Mouse (Mus musculus) heart, embryonic 16.5 days (tissue): ENCODE results near the gene Klk1b1. TPM values are rescaled to one million over a fixed set of nuclear protein-coding genes. Genes with fewer than 3 reads are reported as not detected.
"Not testable (repeated sequence)": the region's sequence is repeated elsewhere in the genome, so short reads cannot be mapped to it uniquely, and the experiment has no call there.

ENCODE experiments used
- ATAC-seq: fragments of 200-750 bp; cut with Nextera tagmentation; replicated peaks from 2 replicates; pipeline ENCODE4 v1.8.0; 2017; ENCODE audit warnings: moderate number of reproducible peaks; ENCODE audit not compliant: insufficient read depth, low FRiP score; ENCODE audit errors: extremely low read depth
- H3K27ac ChIP-seq: fragments of 300-500 bp; sonication (generic); 2 replicates; pipeline ENCODE4 v1.5.1; 2014; ENCODE audit warnings: mild to moderate bottlenecking, low read length, control low read depth, moderate library complexity
- H3K27me3 ChIP-seq: fragments of 300-500 bp; sonication (generic); 2 replicates; pipeline ENCODE4 v1.6.1; 2014; ENCODE audit warnings: low read length, mixed read lengths; ENCODE audit not compliant: control insufficient read depth, insufficient read depth
- H3K36me3 ChIP-seq: fragments of 300-500 bp; sonication (generic); 2 replicates; pipeline ENCODE4 v1.6.1; 2014; ENCODE audit not compliant: control insufficient read depth, insufficient read depth
- H3K4me1 ChIP-seq: fragments of 300-500 bp; sonication (generic); 2 replicates; pipeline ENCODE4 v1.6.1; 2014; ENCODE audit warnings: low read length, mixed read lengths; ENCODE audit not compliant: control insufficient read depth, insufficient read depth
- H3K4me2 ChIP-seq: fragments of 300-500 bp; sonication (generic); 2 replicates; pipeline ENCODE4 v1.6.1; 2014; ENCODE audit warnings: low read depth, mild to moderate bottlenecking, control low read depth, low read length
- H3K4me3 ChIP-seq: fragments of 300-500 bp; sonication (generic); 2 replicates; pipeline ENCODE4 v1.5.1; 2014; ENCODE audit warnings: mild to moderate bottlenecking, control low read depth, low read length
- H3K9ac ChIP-seq: fragments of 300-500 bp; sonication (generic); 2 replicates; pipeline ENCODE4 v1.6.1; 2014; ENCODE audit warnings: low read length, control low read depth
- H3K9me3 ChIP-seq: fragments of 300-500 bp; sonication (generic); replicated peaks from 2 replicates; pipeline ENCODE4 v1.6.1; 2016; ENCODE audit warnings: low read length; ENCODE audit not compliant: control insufficient read depth
- WGBS: fragments of 180-500 bp; shearing (Covaris S2); extraction: QIAGEN DNeasy Blood & Tissue Kit; methylation state at CpG from one replicate; pipeline ENCODE4 v1.1.7; 2014; 5-methylcytosine and 5-hydroxymethylcytosine counted together
- polyA plus RNA-seq: library from polyadenylated mRNA; unstranded; fragments of >200 nt; fragmentation: Nextera tagmentation; extraction: Ambion mirVana; gene quantifications from 2 replicates; pipeline ENCODE4 v1.2.1, GENCODE M21; 2015

Klk1b1 gene
- polyA plus RNA-seq, 1 experiment from 2014 or later: 0.28 TPM

DNA sequence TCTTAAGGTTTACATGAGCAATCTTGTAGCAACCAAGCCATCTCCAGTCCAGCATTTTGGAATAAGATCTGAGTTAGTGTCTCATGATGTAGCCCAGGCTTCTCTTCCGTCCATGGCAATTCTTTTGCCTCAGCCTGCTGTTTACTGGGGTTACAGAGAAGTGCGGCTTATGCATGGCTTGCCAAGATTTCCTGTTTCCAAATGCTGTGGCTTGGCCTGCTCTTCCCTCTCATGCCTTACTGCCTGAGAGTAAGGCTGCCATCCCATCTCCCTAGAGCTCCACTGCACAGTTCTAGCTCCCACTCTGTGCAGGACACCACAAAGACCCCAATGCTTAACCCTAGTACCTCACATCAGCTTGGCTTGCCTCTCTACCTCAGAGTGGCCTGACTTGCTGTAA, 1.1 kb downstream of the Klk1b1 start:
- no peak overlapping the region for H3K4me2 ChIP-seq
- 74% methylated on average over 2 of the region's 2 CpGs for WGBS
- no peaks in the 10 kb centered on the region for H3K36me3 ChIP-seq
- H3K9ac ChIP-seq: no peak overlapping the region
- ATAC-seq: no peak
- no peak overlapping the region for H3K27ac ChIP-seq
- H3K9me3 ChIP-seq: no peaks in the 10 kb centered on the region
- no peaks in the 10 kb centered on the region for H3K27me3 ChIP-seq
- H3K4me3 ChIP-seq: no peak overlapping the region
- no peaks in the 10 kb centered on the region for H3K4me1 ChIP-seq

DNA sequence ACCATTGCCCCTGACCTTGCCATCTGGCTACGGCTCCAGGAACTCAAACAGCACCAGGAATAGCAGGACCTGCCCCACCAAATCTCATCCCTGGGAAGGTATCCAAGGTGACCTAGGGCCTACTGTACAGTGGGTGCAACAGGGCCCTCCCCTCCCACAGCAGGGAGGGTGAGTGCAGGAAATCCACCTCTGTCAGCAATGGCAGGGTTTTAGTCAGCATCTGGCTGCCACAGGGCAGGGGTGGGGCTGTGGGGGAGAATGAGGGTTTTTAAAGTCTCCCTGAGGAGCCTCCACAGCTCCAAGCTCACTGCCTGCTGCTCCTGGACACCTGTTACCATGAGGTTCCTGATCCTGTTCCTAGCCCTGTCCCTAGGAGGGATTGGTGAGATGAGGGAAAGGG, 9.2 kb downstream of the Klk1b1 start, which contains the start of gene Klk1b9:
TSS of gene Klk1b9 (plus strand) at position 301 of the 400 bp plus-strand sequence.
- not testable (repeated sequence) for H3K9me3 ChIP-seq, H3K9ac ChIP-seq, ATAC-seq, H3K27ac ChIP-seq, H3K4me2 ChIP-seq, H3K4me3 ChIP-seq, H3K4me1 ChIP-seq, H3K27me3 ChIP-seq, H3K36me3 ChIP-seq
- WGBS: 77% methylated on average over 1 of the region's 1 CpGs

DNA sequence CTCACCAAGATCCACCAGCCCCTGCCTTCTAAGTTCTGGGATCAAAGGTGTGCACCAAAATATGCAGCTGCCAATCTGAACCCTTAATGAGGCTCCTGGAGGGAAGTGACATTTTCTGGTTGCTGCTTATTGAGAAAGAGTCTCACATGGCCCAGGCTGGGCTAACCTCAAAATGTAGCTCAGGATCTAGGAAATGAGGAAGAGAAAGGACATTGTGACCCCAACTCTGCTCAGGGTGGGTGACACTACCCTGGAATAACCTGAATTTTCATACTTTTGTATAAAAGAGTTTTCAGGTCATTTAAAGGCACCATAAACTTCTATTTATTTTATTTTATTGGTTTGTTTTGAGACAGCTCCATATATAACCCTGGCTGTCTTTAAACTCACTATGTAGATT, 19.1 kb downstream of the Klk1b1 start:
- no peak overlapping the region for H3K4me3 ChIP-seq
- no peaks in the 10 kb centered on the region for H3K4me1 ChIP-seq
- H3K9me3 ChIP-seq: no peaks in the 10 kb centered on the region
- no peak overlapping the region for H3K9ac ChIP-seq
- no peak overlapping the region for H3K4me2 ChIP-seq
- no peaks in the 10 kb centered on the region for H3K36me3 ChIP-seq
- ATAC-seq: no peak
- H3K27me3 ChIP-seq: no peaks in the 10 kb centered on the region
- no peak overlapping the region for H3K27ac ChIP-seq

DNA sequence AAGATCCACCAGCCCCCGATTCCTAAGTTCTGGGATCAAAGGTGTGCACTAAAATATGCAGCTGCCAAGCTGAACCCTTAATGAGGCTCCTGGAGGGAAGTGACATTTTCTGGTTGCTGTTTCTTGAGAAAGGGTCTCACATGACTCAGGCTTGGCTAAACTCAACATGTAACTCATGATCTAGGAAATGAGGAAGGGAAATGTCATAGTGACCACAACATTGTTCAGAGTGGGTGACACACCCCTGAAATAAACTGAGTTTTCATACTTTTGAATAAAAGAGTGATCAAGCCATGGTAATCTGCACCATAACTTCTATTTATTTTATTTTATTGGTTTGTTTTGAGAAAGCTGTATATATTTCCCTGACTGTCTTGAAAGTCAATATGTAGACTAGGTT, 28.3 kb downstream of the Klk1b1 start:
- not testable (repeated sequence) for H3K9me3 ChIP-seq, H3K27me3 ChIP-seq, H3K9ac ChIP-seq, H3K4me1 ChIP-seq, H3K27ac ChIP-seq, ATAC-seq, H3K4me3 ChIP-seq, H3K36me3 ChIP-seq, H3K4me2 ChIP-seq
- WGBS: 75% methylated on average over 1 of the region's 1 CpGs

DNA sequence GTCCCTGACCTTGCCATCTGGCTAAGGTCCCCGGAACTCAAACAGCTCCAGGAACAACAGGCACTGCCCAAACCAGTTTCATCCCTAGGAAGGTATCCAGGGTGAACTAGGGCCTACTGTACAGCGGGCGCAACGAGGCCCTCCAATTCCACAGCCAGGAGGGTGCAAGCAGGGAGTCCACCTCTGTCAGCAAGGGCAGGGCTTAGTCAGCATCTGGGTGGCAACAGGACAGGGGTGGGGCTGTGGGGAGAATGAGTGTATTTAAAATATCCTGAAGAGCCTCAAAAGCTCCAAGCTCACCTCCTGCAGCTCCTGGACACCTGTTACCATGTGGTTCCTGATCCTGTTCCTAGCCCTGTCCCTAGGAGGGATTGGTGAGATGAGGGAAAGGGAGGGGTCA, 29.0 kb downstream of the Klk1b1 start, which contains the start of gene Klk1b11:
TSS of gene Klk1b11 (plus strand) at position 301 of the 400 bp plus-strand sequence.
- not testable (repeated sequence) for H3K36me3 ChIP-seq, H3K9ac ChIP-seq, H3K4me3 ChIP-seq, H3K9me3 ChIP-seq, H3K4me1 ChIP-seq, ATAC-seq, H3K27ac ChIP-seq, H3K27me3 ChIP-seq, H3K4me2 ChIP-seq
- WGBS: 75% methylated on average over 4 of the region's 4 CpGs

DNA sequence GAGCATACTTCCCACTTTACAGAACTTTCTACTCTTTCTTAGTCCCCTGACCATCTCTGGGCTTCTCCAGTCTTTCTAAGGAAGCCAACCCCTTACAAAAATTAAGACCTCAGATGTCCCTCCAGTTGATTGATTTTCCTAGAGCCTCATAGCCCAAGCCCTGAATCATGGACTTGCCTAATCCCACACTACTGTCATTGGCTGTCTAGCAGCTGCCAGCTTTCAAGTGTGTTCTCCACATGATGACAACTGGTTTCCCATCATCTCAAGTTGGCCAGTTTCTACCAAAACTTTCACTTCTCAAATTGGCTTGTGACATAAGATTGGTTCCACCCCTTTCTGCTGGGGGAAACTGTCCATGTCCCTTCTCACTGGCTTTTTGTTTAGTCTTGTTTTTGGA, 38.3 kb downstream of the Klk1b1 start:
- Histone ChIP-seq H3K4me3 (no peak overlapping the region), H3K36me3 (no peaks in the 10 kb centered on the region), H3K9me3 (no peaks in the 10 kb centered on the region), H3K9ac (no peak overlapping the region), H3K4me2 (no peak overlapping the region), H3K27ac (no peak overlapping the region), H3K27me3 (no peaks in the 10 kb centered on the region), H3K4me1 (no peaks in the 10 kb centered on the region)
- no peak for ATAC-seq

DNA sequence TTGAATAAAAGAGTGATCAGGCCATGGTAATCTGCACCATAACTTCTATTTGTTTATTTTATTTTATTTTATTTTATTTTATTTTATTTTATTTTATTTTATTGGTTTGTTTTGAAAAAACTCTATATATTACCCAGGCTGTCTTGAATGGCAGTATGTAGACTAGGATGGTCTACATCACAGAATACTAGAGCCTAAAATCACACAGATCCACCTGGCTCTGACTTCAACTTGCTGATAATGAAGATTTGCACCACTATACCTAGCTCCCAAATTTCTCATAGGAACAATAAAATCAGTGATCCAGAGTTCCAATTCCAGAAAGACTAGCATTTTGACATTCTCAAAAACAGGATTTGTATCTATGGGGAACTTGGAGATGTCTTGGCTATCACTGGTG, 45.3 kb downstream of the Klk1b1 start, which contains the start of gene Klk1b26:
TSS of gene Klk1b26 (plus strand) at position 301 of the 400 bp plus-strand sequence.
- H3K27ac ChIP-seq, H3K4me2 ChIP-seq, H3K9me3 ChIP-seq, H3K4me1 ChIP-seq, H3K9ac ChIP-seq, H3K36me3 ChIP-seq, H3K4me3 ChIP-seq, ATAC-seq, H3K27me3 ChIP-seq: not testable (repeated sequence)

DNA sequence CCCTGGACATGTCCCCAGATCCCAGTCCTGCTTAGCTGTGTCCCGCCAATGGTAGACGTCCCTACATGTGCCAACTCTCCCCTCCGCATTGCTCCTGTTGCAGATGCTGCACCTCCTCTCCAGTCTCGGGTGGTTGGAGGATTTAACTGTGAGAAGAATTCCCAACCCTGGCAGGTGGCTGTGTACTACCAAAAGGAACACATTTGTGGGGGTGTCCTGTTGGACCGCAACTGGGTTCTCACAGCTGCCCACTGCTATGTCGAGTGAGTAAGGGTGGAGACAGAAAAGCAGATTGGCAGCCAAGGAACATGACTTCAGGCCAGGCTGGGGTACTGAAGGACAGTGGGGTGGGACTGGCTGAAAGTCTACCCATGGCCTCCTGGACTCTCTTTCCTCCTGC, 48.1 kb downstream of the Klk1b1 start:
- H3K4me3 ChIP-seq, H3K36me3 ChIP-seq, H3K4me2 ChIP-seq, H3K27me3 ChIP-seq, H3K9ac ChIP-seq, H3K27ac ChIP-seq, H3K9me3 ChIP-seq, ATAC-seq, H3K4me1 ChIP-seq: not testable (repeated sequence)
- WGBS: 68% methylated on average over 6 of the region's 6 CpGs

DNA sequence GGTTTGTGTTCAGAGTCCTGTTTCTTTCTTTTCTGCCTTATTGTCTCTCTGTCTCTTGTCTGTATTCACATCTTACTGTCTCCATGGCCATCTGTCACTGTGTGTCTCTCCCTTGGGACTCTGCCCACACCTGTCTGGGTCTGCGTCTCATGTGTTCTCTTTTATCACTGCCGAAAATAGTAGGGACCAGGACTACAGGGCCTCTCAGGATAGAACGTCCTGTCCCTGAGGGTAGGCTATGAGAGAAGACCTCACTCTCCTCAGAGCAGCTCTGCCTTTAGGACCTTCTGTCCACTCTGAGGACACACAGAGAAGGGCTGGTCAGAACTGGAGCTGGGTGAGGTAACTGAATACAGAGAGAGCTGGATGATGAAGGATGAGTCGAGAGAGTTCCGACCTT, 48.5 kb downstream of the Klk1b1 start:
- Histone ChIP-seq H3K9me3 (no peaks in the 10 kb centered on the region), H3K4me2 (no peak overlapping the region), H3K27me3 (no peaks in the 10 kb centered on the region), H3K4me1 (no peaks in the 10 kb centered on the region), H3K36me3 (no peaks in the 10 kb centered on the region), H3K27ac (no peak overlapping the region), H3K4me3 (no peak overlapping the region), H3K9ac (no peak overlapping the region)
- no peak for ATAC-seq
- 81% methylated on average over 5 of the region's 5 CpGs for WGBS
